Mouse (Mus musculus): ENCODE measurements around the gene Ankrd23. TPM values are rescaled to one million over a fixed set of nuclear protein-coding genes. Genes with fewer than 3 reads are reported as not detected.
"Not testable (repeated sequence)": the region's sequence is repeated elsewhere in the genome, so short reads cannot be mapped to it uniquely, and the experiment has no call there.

Ankrd23 gene
- 100 to 1,000 TPM; 151 to 159 TPM for total RNA-seq (2021)

DNA sequence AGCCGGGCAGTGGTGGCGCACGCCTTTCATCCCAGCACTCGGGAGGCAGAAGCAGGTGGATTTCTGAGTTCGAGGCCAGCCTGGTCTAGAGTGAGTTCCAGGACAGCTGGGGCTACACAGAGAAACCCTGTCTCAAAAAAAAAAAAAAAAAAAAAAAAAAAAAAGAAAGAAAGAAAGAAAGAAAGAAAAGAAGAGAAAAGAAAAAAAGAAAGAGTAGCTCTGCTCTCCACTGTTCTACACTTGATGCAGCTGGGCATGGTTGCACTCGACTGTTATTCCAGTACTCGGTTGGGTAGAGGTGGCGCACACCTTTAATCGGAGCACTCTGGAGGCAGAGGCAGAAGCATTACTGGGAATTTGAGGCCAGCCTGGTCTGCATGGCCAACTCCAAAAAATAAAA, at the start of gene Ankrd23:
Ankrd23 (minus strand) TSS at position 101 of the 400 bp plus-strand sequence.
- not testable (repeated sequence) for DNase-seq

GRCm38 (mm10) chr1:36586288-36586687, 49.6 kb upstream of the Ankrd23 start:
- DNase-seq, result no peak

GRCm38 (mm10) chr1:36583408-36584116, 46.9 kb upstream of the Ankrd23 start:
- DNase-seq, result no peak

DNA sequence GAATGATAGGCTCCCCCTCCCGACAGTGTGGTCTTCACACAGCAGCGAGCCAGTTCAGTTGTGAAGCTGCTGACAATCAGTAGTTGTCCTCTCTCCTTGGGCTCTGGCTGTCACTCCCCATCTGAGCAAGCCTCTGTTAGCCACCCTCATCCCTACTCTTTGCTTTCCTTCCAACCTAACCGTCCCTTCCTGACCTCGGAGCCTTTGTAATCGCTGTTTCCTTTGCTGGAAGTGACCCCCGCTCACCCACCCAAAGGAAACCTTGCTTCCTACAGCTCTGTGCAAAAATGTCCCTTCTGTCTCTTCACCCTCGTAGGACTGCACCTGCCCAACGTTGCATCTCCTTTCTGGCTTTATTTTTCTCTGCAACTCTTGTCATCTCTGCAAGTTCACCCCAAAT, 45.5 kb upstream of the Ankrd23 start:
- DNase-seq, result no peak

- DNase-seq, result no peak
Measured at GRCm38 (mm10) chr1:36581260-36581659, 44.6 kb upstream of the Ankrd23 start.

DNA sequence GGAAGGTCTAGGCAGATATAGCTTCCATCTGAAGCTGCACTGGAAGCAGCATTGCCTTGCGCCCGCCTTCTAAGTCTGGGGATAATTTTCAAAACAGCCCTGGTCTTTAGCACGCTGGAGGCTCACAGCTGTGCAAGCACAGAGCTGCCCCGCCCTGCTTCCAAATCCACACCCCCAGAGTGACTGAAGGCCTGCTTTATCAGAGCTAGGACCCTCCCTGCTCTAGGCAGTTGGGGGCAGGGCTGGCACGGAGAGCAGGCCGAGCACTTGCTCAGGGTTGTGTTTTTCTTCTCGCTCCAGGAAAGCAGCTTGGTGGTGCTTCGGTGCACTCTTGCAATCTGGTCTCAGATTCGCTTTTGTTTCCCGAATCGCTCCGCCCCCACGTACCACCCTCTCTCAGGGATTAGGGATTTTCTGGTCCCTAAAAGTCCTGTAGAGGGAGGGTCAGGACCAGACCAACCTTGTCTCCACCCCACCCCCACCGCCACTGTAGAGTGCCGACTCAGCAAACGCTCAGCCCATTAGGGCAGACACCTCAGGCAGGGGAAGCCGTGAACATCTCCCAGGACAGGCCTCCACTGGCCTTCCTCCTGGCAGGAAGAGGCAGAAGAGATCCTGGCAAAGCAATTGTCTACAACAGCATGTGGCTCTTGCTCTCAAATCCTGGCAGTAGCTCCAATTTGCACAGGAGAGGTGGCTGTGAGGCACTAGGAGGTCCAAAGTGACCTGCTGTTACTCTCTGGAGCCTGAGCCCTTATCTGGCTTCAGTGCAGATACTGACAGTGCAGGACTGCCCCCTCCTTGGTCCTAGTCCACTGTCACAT, 43.9 kb upstream of the Ankrd23 start:
- DNase-seq, result peak; percentile 72

DNA sequence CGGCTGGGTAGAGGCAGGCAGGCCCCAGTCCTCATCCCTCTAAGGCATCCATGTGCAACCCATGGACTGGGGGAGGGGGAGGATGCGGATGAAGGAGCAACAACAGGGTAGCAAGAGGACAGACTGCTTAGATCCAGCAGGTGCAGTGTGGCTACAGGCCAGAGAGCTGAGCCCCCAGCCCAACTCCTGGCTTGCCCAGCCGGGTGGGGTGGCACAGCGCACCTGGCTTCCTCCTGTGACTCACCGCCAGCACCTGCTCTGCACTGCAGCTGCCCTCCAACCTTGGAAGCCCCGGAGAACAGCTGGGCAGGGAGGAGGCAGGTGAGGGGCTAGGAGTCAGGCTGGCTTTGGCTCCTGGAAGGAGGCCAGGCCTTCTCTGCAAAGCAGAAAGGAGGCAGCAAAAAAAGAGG, 43.3 kb upstream of the Ankrd23 start:
- DNase-seq, result no peak

DNA sequence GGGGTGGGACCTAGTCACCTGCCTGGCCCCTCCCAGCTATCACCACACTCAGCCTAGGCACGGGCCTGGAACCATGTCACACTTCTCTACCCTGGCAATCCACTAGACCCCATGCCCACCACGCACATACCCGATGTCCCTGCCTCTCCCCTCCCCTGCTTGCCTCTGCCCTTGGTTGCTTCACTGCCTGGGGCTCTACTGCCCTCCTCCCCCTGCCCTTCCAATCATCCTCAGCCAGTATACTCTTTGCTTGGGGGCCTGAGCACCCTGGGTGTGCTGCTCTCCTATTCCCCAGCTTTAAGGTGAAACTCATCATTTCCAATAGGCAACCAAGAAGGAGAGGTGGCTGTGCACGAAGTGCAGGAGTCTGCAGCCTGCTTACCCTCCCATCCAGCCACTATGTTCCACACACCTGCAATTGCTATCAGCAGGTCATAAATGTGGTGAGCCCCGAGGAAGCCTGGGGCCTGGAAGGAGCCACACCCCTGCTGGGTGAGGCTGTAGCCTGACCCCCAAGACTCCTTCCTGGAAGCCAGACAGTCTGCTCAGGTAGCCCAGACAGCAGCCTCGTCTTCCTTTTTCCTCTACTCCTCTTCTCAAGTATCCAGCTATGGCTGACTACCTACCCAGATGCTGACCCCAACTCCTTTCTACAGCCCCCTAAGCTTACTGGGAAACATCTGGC, 40.5 kb upstream of the Ankrd23 start:
- no peak for DNase-seq

- DNase-seq, result no peak
Measured at GRCm38 (mm10) chr1:36575347-36575746, 38.7 kb upstream of the Ankrd23 start.

DNA sequence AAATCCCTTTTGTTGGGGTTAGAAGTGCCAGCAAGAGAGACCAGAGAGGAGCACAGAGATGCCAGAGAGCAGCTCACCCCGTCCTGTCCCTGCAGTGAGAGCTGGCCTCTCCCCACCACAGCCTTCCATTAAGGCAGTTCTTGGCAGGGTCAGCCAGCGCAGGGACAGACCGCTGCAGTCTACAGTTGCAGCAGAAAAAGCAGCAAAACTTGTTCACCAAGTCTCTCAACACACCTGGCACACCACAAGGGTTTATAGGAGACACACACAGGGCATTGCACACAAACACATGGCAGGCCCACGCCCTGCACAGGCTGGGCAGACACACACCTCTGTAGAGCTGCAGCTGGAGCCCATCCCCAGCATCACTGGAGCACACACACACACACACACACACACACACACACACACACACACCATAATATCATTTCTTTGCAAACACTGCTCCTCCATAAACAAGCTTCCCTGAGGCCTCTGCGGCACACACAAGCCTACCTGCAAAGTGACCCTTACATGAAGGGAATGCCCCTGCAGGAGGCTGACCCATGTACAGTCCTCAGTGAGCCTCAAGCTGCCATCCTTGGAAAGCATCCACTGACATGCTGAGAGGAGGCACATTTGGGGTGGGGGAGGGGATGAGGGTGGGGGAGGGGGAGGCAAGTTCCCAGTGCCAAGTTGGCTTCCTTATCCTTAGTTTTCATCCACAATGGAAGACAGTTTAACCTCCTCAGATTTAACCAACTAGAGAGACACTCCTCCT, 37.7 kb upstream of the Ankrd23 start:
- DNase-seq, result no peak

- DNase-seq, result no peak
Measured at GRCm38 (mm10) chr1:36573524-36573923, 36.8 kb upstream of the Ankrd23 start.

GRCm38 (mm10) chr1:36572709-36573108, 36.0 kb upstream of the Ankrd23 start:
- no peak for DNase-seq

- DNase-seq, result no peak
Measured at GRCm38 (mm10) chr1:36572140-36572700, 35.5 kb upstream of the Ankrd23 start.

GRCm38 (mm10) chr1:36571627-36572026, 34.9 kb upstream of the Ankrd23 start:
- DNase-seq, result peak; percentile 47

DNA sequence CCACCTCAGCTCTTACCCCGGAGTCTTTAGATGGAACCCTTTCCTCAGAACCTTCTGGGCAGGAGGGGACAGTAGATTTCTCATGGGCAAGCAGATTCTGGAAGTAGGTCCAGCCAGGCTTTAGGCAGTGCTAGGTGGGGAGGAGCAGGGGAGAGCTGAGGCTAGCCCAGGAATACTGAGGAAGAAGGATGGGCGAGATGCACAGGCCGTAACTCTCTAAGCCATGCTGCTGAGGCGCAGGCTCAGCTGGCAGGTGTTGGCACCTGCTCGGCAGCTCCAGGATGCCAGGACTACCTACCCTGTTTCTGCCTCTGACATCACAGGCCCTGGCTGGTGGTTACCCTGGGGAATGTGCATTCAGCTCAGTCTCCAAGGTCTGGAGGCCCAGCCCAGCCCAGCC, 33.6 kb upstream of the Ankrd23 start:
- DNase-seq, result no peak

GRCm38 (mm10) chr1:36569694-36570276, 33.1 kb upstream of the Ankrd23 start:
- no peak for DNase-seq

DNA sequence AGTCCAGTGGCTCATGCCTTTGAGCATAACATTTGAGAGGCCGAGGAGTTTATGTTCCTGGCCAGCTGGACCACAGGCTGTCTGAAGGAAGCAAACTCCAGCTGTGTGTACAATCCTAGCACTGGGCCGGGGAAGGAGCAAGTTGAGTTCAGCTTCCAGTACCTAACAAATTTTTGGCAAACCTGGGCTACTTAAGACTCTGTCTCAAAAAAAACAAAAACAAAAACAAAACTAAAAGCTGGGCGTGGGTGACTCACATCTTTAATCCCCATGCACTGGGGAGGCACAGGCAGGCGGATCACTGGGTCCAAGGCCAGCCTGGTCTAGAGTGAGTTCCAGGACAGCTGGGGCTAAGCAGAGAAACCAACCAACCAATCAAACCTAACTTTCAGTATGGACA, 32.1 kb upstream of the Ankrd23 start:
- DNase-seq, result no peak

DNA sequence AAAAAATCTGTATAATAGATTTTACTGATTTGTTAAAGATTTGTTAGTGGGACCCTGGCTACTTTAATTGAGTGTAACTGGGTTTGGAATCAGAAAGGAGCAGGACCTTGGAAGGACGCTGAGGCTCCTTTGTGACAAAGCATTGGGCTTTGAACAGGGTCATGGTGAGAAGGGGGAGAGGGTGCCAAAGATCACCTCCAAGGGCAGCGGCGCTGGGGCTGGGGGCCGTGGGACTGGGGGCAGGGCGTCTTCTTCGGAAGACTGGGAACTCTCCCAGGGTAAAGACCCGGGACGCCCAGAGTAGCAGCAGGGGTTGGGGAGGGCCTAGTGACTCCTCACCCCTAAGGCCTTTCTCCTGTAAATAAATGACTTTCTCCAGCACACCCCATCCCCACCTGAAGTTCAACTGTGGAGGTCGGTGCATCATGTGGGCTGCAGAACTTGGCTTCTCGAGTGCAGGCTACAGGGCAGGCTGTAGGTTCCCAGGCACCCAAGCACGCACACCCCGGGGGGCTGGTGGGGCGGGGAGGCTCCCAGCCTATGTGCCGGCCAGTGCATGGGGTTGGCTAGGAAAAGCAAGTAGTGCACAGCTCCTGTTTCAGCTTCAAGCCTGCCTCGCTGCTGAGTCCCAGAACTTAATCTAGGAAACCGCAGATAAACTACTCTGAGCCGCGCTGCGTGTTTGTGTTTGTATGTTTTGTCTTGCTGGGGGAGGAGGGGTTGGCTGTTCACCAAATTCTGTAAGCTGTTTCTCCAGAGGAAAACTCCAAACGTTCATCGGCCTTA, 31.3 kb upstream of the Ankrd23 start:
- no peak for DNase-seq

DNA sequence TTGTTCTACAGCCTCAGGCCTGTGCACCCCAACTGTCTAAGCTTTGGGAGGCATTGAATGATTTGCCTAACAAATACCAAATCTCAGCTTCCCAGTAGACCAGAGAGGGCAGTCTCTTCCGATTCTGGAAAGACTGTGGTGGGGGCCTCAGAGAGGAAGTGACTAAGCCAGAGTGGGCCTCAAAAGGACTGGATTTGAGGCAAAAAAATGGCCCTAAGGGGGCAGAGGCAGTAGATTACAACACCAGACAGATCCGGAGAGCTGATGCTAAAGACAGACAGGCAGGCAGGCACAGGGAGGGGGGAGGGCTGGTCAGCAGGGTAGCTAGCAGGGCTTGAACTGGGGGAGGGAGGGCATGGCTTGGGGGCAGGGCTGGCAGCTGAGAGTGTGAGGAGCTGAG, 29.7 kb upstream of the Ankrd23 start:
- DNase-seq, result no peak

GRCm38 (mm10) chr1:36564101-36564500, 27.4 kb upstream of the Ankrd23 start:
- DNase-seq, result peak; percentile 42

DNA sequence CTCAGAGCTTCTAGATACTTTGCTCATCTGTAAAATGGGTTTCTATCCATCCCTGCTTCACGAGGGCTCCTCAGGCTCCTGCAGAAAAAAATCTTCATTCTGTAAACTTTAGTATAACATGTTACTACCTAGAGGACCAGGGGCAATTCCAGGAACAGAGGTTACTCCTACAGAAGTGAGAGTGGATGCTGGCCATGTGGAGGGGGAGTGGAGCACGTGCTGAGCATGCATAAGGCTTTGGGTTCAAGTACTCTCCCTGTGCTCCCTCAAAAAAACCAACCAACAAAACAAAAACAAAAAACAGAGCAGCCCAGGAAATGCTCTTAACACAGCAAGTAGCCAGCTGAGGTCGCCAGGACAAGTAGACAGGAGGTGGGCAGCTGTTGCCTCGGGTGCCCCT, 26.9 kb upstream of the Ankrd23 start:
- DNase-seq, result no peak
